Mouse (Mus musculus) gonadal fat pad, adult 2 months (tissue): ENCODE results near the gene Cck. TPM values are rescaled to one million over a fixed set of nuclear protein-coding genes. Genes with fewer than 3 reads are reported as not detected.
"Not testable (repeated sequence)": the region's sequence is repeated elsewhere in the genome, so short reads cannot be mapped to it uniquely, and the experiment has no call there.

ENCODE experiments used
- DNase-seq: peaks from one replicate; pipeline ENCODE4 v3.0.0-alpha.2; 2012; ENCODE audit warnings: low read depth
- polyA plus RNA-seq: library from polyadenylated mRNA; depleted of rRNA; stranded (reverse); fragments of >200 nt; gene quantifications from 2 replicates; pipeline ENCODE4 v1.2.3, GENCODE M21; 2012; rRNA removed

Gene Cck
- polyA plus RNA-seq, 1 experiment, result 1.7 TPM

DNA sequence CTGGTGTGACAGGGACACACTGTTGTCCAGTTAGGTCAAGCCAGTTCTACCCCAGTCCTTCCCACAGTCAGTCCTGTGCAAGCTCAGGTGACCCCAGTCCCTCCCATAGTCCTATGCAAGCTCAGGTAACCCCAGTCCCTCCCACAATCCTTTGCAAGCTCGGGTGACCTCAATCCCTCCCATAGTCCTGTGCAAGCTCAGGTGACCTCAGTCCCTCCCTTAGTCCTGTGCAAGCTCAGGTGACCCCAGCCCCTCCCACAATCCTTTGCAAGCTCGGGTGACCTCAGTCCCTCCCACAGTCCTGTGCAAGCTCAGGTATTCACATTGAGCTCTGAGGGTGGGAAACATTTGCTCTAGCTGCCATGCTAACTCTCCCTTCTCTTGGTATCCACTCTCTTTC is 35.5 kb downstream of the Cck start:
- no peak for DNase-seq

DNA sequence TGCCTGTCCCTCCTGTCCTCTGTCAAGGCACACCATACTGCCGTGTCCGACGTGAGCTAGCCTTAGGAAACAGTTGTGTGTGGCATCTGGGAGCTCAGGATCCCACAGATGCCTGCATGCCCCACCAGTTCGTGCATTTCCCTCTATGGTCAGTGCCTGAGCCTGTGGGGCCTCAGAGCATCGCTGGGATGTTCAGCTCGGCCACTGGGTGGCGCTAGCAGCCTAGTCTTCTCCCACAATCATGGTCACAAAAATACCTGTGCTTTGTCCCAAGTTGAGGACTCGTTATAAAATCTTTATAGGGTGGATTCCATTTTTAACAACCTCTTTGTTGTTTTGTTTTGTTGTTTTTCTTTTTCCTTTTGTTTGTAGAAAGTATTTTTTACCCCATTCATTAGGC is 37.0 kb downstream of the Cck start:
- DNase-seq, result no peak

DNA sequence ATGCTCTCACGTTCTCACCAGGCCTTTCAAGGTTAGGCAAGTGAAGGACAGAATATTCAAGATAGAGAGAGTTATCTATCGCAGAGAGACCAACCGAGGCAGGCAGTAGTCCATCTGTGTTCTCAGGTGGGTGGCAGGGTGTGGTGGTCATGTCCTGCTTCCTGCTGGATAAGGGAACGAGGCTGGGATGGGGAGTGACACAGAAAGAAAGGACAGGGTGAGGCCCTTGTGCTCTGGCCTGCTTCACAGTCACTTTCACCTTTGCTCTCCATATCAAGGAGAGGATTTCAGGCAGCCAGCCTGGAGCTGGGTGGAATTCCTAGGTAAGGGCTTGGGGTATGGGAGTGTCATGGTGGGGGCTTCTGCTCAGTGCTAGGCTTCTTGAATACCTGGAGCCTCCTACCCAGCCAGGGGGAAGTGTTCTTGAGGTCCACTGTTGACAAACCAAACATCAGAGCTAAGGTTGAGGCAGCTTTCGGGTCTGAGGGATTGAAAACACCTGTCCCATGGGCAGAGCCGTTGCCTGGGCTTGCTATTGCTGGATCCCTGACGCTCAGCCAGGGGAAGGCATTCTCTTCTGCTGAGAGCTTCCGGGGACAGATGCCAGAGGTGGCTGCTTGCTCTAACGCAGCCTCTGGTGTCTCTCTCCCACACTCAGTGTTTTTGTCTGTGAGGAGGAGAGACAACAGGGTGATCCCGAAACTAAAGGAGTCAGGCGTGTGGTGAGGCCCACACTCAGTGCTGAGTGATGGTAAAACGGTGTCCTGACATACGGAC is 38.6 kb downstream of the Cck start:
- DNase-seq, result no peak

DNA sequence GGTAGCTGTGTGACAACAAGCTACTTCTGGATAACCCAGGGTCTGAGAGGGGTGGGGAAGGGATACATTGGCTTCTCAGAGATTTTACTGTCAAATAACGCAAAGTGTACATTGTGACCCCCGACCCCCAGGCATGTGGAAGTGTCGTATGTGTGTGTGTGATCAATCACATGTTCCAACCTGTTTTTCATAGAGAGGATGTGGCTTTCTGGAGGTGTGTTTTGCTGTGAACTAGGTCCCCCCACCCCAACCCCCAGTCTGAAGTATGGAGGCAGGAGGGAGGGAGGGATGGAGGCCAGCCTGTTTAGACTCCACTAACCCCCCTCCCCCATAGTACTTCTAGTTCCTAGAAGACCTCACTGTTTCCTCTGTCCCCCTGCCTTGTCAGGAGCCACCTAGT is 40.6 kb downstream of the Cck start:
- no peak for DNase-seq

DNA sequence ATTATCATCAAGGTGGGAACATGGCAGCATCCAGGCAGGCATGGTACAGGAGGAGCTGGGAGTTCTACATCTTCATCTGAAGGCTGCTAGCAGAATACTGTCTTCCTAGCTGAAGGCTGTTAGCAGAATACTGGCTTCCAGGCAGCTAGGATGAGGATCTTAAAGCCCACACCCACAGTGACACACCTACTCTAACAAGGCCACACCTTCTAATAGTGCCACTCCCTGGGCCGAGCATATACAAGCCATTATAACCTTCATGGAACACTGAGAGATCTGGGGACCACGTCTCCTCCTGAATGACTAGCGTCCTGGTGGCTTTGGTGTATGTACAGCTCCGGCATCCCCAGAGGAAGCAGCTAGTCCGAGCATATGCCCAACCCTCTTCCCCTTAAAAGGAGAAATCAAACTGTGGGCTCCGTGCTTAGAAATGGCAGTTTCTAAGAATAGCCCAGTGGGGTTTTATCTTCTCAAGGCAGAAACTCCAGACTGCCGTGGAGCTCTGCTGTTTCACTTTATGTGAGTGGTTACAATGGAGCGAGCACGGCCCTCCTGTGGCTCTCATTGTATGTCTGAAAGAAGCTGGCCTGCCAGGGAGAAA is 43.1 kb downstream of the Cck start:
- DNase-seq, result not testable (repeated sequence)

DNA sequence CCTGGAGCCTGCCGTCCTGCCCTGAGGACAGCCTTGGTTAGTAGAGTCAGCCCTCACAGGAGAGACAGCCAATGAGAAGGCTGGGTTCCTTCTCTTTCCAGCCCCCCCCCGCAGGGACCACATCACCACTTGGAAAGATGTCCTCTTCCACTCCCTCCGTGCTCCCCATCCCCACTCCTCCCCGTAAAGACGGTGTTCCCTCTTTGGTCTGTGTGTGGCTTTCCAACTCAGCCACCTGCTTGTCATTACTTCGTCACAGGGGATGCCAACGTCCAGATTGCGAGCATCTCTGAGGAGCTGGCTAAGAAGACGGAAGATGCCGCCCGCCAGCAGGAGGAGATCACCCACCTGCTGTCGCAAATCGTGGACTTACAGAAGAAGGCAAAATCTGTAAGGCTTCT is 49.1 kb downstream of the Cck start:
- no peak for DNase-seq

DNA sequence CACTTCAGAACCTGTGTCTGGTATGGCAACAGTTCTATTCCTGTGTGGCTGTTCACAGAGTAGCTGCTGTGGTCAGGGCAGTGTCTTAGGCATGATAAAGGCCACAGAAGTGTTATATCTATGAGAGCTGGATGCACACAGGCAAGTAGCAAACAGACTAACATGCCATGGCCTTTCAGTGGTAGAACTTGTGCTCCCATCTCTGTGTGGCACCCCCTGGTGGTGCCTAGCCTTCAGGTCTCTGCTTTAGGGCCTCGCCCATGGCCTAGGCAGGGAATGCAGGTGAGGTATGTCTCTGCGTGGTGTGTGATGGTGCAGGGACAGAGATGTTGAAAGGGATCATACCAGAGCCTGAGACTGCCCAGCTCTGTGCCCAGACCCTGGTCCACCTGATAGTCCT is 50.1 kb downstream of the Cck start:
- no peak for DNase-seq

DNA sequence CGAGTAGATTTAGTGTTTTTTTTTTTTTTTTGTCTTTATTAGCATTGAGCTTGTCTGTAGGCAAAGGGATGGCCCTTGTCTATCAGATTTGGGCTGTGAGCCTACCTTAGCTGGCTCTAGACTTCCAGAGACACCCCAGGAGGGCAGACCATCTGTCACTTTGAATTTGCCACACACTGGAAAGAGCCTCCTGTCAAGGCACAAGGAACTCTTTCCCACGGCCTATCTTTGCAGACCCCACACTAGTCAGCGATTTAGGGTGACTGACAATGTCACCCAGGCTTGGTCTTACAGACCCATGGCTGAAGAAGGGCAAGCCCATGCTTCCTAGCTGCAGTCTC is 51.2 kb downstream of the Cck start:
- no peak for DNase-seq

DNA sequence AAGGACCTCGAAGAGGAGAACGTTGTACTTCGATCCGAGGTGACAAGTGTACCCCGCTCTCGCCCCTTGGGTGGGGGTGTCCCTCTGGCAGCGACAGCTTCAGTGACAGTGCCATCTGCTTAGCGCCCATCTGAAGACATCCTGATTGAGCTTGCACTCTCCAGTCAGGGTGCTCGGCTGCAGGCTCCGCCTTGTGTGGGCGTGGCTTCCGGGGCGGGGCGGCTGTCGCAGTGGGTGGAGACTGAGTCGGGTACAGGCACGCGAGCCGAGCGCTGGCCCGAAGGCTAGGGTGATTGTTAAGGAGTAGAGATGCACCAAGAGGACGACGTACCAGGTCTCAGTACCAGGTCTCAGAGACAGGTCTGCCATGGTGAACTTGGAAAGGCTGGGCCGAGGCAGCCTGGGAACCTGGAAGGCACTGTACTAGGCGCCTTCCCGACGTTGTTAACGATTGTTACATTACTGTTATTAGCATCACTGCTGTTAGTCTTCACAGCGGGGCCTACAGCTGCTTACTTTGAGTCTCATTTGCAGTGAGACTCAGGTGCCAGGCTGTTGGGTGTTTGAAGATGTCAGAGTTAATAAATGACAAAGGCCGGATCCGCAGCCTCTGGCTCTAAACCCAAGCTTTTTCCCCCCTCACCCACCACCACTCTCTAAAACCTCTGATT is 51.7 kb downstream of the Cck start:
- DNase-seq, result no peak

DNA sequence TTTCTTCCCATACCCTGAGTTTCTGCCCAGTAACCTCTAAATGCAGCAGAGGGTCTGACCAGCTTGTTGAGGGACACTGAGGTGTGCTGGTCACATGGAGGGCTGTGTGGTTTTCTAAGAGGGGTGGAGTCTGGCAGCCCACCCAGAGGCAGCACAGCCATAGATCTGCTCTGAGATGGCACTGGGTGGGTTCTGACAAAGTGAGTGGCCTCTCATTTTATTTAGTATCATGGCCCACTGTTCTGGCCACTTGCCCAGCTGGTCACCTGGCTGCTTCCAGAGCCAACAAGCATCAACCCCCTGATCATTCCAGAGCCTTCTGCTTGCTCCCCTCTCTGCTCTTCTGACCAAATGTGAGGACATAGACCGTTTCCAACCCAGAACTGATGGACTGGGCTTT is 53.3 kb downstream of the Cck start:
- no peak for DNase-seq

Other genes starting within 250 kb of the Cck start
- gene Ulk4, start 218.5 kb downstream of the Cck start, polyA plus RNA-seq, result 7.4 and 9.8 TPM in 2 replicates
- gene Trak1, start 198.2 kb downstream of the Cck start, polyA plus RNA-seq, result 79.9 and 96.9 TPM in 2 replicates
- gene Lyzl4, start 146.4 kb upstream of the Cck start, polyA plus RNA-seq, result 1.1 and 2.3 TPM in 2 replicates
- gene Vipr1, start 147.0 kb upstream of the Cck start, polyA plus RNA-seq, result 7.5 and 11.2 TPM in 2 replicates
- 11.2 and 12.1 TPM in 2 replicates for gene Sec22c, start 209.8 kb upstream of the Cck start, polyA plus RNA-seq
- 35.9 and 43.4 TPM in 2 replicates for gene Ss18l2, start 214.6 kb upstream of the Cck start, polyA plus RNA-seq
- gene Nktr, start 223.5 kb upstream of the Cck start, polyA plus RNA-seq, result 62.0 and 73.9 TPM in 2 replicates